Mouse (Mus musculus): ENCODE data around the gene Sec22a. TPM values are rescaled to one million over a fixed set of nuclear protein-coding genes. Genes with fewer than 3 reads are reported as not detected.

Sec22a gene
- polyA plus RNA-seq, 1 experiment from 2014 or later = 12.6 TPM

DNA sequence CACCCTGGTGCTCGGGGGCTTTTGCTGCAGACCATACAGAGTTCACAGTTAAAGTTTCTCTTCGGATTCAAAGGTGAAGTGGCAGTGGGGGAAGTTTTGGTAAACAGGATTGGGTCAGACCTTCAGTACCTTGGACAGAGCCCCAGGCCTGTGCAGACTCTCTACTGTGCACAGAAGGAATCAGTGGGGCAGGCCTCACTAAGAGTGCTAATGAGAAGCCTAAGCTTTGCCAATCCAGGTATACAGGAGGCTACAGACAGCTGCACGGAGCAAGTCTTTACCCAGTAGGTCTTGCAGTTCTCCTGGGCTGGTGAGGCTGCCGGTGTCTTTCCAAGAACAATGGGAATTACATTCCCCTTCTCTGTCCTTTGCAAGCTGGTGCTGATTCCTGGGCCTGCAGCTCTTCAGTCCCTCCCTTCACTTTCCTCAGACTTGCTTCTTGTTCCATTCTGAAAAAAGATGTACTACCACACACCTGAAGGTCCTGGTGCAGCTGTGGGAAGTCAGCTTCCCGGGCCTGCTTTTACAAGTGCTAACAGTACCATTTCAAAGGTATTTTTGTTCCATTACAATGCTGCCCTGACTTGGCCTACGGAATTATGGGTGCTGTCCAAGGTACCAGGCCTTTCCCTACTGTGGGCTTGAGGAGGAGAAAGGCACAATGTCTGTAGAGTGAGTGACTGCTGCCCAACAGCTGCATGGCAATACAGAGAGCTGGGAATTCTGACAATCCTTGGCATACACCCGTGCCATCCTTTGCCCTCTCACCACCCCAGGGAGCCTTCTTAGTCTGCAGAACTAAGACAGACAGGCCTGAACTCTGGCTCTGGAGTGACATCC lies 61.1 kb downstream of the Sec22a start:
- Histone ChIP-seq H3K4me1 (ENCODE audit: insufficient read depth) (no peaks in the 10 kb centered on the region), H3K36me3 (replicated peaks; ENCODE audit: insufficient read depth, low read length) (no peaks in the 10 kb centered on the region), H3K4me3 (ENCODE audit: low read depth, low read length) (no peak overlapping the region), H3K27ac (ENCODE audit: low read depth) (no peak overlapping the region), H3K4me2 (ENCODE audit: low read depth, low read length) (no peak overlapping the region), H3K27me3 (ENCODE audit: insufficient read depth, low read length) (no peaks in the 10 kb centered on the region), H3K9me3 (ENCODE audit: low read length) (no peaks in the 10 kb centered on the region), H3K9ac (replicated peaks) (no peak overlapping the region)
- 45% methylated on average over 7 of the region's 7 CpGs for WGBS (ENCODE audit: insufficient replicate concordance)
- DNase-seq (no peak), ATAC-seq (no peak)
- no peak for TF ChIP-seq CTCF (IDR thresholded peaks at IDR 0.05; ENCODE audit: low read depth)
- TF ChIP-seq EP300 (IDR thresholded peaks at IDR 0.05; ENCODE audit: low read depth) = no peak

DNA sequence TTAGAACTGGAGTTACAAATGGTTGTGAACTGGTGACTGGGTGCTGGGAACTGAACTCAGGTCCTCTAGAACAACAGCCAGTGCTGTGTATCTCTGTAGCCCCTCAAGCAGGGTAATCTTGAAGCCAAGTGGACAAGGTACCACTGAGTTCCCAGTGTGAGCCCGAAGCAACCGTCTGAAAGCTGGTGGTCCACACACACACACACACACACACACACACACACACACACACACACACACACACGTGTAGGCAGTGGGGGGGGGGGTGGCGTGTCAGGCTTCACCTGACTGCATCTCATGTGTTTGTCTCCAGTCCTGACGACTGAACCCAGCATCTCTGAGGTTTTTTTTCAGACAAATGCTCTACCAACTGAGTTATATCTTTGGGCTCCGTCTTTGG lies 63.6 kb downstream of the Sec22a start:
- 86% methylated on average over 4 of the region's 6 CpGs for WGBS (ENCODE audit: insufficient replicate concordance)
- DNase-seq (no peak), ATAC-seq (no peak)
- Histone ChIP-seq H3K27me3 (ENCODE audit: insufficient read depth, low read length) (no peaks in the 10 kb centered on the region), H3K9me3 (ENCODE audit: low read length) (no peaks in the 10 kb centered on the region), H3K4me2 (ENCODE audit: low read depth, low read length) (no peak overlapping the region), H3K9ac (replicated peaks) (no peak overlapping the region), H3K27ac (ENCODE audit: low read depth) (no peak overlapping the region), H3K36me3 (replicated peaks; ENCODE audit: insufficient read depth, low read length) (no peaks in the 10 kb centered on the region), H3K4me3 (ENCODE audit: low read depth, low read length) (no peak overlapping the region), H3K4me1 (ENCODE audit: insufficient read depth) (no peaks in the 10 kb centered on the region)
- TF ChIP-seq EP300 (IDR thresholded peaks at IDR 0.05; ENCODE audit: low read depth) (no peak), CTCF (IDR thresholded peaks at IDR 0.05; ENCODE audit: low read depth) (no peak)

DNA sequence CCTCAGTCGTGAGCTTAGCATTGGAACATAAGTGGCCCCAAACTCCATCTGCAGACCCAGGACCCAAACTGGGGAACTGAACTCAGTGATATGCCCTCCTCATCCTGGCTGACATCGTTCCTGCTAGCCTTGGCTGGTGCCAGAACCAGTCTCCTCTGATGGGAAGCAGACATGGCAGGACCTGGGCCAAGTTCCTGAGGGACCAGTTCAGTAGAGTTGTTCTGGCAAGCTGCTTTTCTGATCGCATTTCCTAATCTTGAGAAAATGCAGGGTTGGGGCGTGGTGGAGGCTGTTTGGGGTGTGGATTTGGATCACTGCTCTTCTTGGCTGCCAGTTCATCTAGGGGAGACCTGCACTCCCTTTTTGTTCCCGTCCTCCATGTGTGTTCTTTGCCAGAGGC lies 65.9 kb downstream of the Sec22a start:
- no peak overlapping the region for H3K27ac ChIP-seq (ENCODE audit: low read depth)
- TF ChIP-seq EP300 (IDR thresholded peaks at IDR 0.05; ENCODE audit: low read depth) (no peak), CTCF (IDR thresholded peaks at IDR 0.05; ENCODE audit: low read depth) (no peak)
- no peak overlapping the region for H3K4me3 ChIP-seq (ENCODE audit: low read depth, low read length)
- H3K9me3 ChIP-seq (ENCODE audit: low read length) = no peaks in the 10 kb centered on the region
- H3K27me3 ChIP-seq (ENCODE audit: insufficient read depth, low read length) = no peaks in the 10 kb centered on the region
- no peak overlapping the region for H3K9ac ChIP-seq (replicated peaks)
- H3K4me1 ChIP-seq (ENCODE audit: insufficient read depth) = no peaks in the 10 kb centered on the region
- ATAC-seq (no peak), DNase-seq (no peak)
- H3K4me2 ChIP-seq (ENCODE audit: low read depth, low read length) = no peak overlapping the region
- 66% methylated on average over 5 of the region's 5 CpGs for WGBS (ENCODE audit: insufficient replicate concordance)
- no peaks in the 10 kb centered on the region for H3K36me3 ChIP-seq (replicated peaks; ENCODE audit: insufficient read depth, low read length)

DNA sequence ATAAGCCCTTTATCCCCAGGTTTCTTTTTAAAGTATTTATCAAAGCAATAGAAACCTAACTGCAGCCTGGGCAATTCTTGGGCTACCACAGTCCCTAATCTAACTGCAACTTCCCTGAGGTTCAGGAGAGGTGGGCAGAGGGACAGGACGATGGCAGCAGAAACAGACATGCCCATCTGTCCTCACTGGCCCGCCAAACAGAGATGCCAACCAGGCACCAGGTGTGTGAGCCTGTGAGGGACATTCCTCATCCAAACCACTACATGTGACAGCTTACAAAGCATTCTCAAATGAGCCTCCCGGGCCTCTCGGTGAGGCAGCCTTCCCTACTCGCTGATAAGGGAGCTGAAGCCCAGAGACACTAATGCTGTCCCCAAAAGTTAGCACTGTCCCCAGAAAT lies 76.5 kb downstream of the Sec22a start:
- Histone ChIP-seq H3K4me2 (ENCODE audit: low read depth, low read length) (no peak overlapping the region), H3K9ac (replicated peaks) (no peak overlapping the region), H3K27me3 (ENCODE audit: insufficient read depth, low read length) (no peaks in the 10 kb centered on the region), H3K27ac (ENCODE audit: low read depth) (no peak overlapping the region), H3K36me3 (replicated peaks; ENCODE audit: insufficient read depth, low read length) (no peaks in the 10 kb centered on the region), H3K9me3 (ENCODE audit: low read length) (no peaks in the 10 kb centered on the region), H3K4me1 (ENCODE audit: insufficient read depth) (no peaks in the 10 kb centered on the region), H3K4me3 (ENCODE audit: low read depth, low read length) (no peak overlapping the region)
- DNase-seq (no peak), ATAC-seq (no peak)
- 84% methylated on average over 5 of the region's 5 CpGs for WGBS (ENCODE audit: insufficient replicate concordance)
- no peak for TF ChIP-seq CTCF (IDR thresholded peaks at IDR 0.05; ENCODE audit: low read depth)
- no peak for TF ChIP-seq EP300 (IDR thresholded peaks at IDR 0.05; ENCODE audit: low read depth)

DNA sequence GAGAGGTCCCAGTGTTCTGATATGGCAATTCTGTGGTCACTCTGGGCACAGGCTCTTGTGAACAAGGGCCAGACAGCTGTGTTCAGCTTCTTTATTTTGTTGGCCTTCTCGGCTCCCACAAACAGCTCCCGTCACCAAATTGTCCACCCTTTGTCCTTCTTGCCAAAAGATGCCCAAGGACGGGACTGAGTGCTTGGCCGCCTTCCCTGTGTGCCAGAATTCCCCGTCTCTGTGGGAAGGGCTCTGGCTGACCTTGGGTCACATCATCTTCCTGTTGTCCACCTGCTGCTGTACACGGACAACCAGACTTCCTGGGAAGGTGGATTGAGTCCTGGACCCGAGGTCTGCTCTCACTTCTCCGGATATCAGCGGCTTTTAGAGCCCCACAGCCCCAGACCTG lies 77.9 kb downstream of the Sec22a start:
- Histone ChIP-seq H3K4me1 (ENCODE audit: insufficient read depth) (no peaks in the 10 kb centered on the region), H3K4me2 (ENCODE audit: low read depth, low read length) (no peak overlapping the region), H3K4me3 (ENCODE audit: low read depth, low read length) (no peak overlapping the region), H3K36me3 (replicated peaks; ENCODE audit: insufficient read depth, low read length) (no peaks in the 10 kb centered on the region), H3K27me3 (ENCODE audit: insufficient read depth, low read length) (no peaks in the 10 kb centered on the region), H3K27ac (ENCODE audit: low read depth) (no peak overlapping the region), H3K9me3 (ENCODE audit: low read length) (no peaks in the 10 kb centered on the region), H3K9ac (replicated peaks) (no peak overlapping the region)
- DNase-seq (no peak), ATAC-seq (no peak)
- TF ChIP-seq EP300 (IDR thresholded peaks at IDR 0.05; ENCODE audit: low read depth) (no peak), CTCF (IDR thresholded peaks at IDR 0.05; ENCODE audit: low read depth) (no peak)
- 72% methylated on average over 9 of the region's 9 CpGs for WGBS (ENCODE audit: insufficient replicate concordance)

DNA sequence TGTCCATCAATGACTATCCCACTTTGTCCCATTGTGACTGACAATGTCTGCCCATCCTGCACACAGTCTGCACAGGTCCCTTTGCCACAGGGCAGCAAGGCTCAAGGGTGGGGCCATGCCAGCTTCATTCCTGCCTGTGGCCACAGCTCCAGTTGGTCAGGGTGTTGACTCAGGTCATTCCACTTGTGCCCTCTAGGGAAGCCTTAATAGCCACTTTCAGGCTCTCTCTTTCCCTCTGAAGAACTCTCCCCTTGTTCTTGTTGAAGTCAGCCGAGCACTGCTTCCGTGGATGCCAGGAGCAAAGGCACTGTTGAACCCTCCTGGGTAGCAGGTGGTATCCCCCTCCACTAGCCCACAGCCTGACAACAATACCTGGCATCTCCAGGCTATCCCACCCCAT lies 81.3 kb downstream of the Sec22a start:
- H3K27me3 ChIP-seq (ENCODE audit: insufficient read depth, low read length) = no peaks in the 10 kb centered on the region
- no peak overlapping the region for H3K27ac ChIP-seq (ENCODE audit: low read depth)
- H3K9ac ChIP-seq (replicated peaks) = no peak overlapping the region
- no peaks in the 10 kb centered on the region for H3K4me1 ChIP-seq (ENCODE audit: insufficient read depth)
- H3K4me3 ChIP-seq (ENCODE audit: low read depth, low read length) = no peak overlapping the region
- 81% methylated on average over 2 of the region's 2 CpGs for WGBS (ENCODE audit: insufficient replicate concordance)
- ATAC-seq (no peak), DNase-seq (no peak)
- H3K36me3 ChIP-seq (replicated peaks; ENCODE audit: insufficient read depth, low read length) = no peaks in the 10 kb centered on the region
- no peaks in the 10 kb centered on the region for H3K9me3 ChIP-seq (ENCODE audit: low read length)
- no peak for TF ChIP-seq EP300 (IDR thresholded peaks at IDR 0.05; ENCODE audit: low read depth)
- no peak for TF ChIP-seq CTCF (IDR thresholded peaks at IDR 0.05; ENCODE audit: low read depth)
- no peak overlapping the region for H3K4me2 ChIP-seq (ENCODE audit: low read depth, low read length)

Data from liver, postnatal 0 days (tissue).